Mouse (Mus musculus): ENCODE data around the gene Fbxl8. TPM values are rescaled to one million over a fixed set of nuclear protein-coding genes. Genes with fewer than 3 reads are reported as not detected.

The Fbxl8 gene
- polyA plus RNA-seq, 1 experiment from 2014 or later, result 1.3 TPM

MicroRNAs within 50 kb of the gene (microRNA counts, 519-probe panel; counts per million panel counts)
- 2,410 counts per million, percentile 41 among the panel's probes with 10 or more counts for microRNA mmu-miR-328

Small RNAs within 50 kb of the gene (microRNA-seq; reads per million reads assigned to microRNA genes)
- gene Gm27320, result not detected
- 310 reads per million, percentile 65 among the genes with 10 or more reads in this experiment for gene Mir328

Other genes with a start within 250 kb of the Fbxl8 start
- gene Ces3a, start 216.0 kb upstream of the Fbxl8 start, polyA plus RNA-seq (2015; fragmentation: Nextera tagmentation; extraction: Ambion mirVana), result 0.58 and 0.97 TPM in 2 replicates
- not detected in 2 replicates for gene Ces3b, start 180.9 kb upstream of the Fbxl8 start, polyA plus RNA-seq (2015; fragmentation: Nextera tagmentation; extraction: Ambion mirVana)
- not detected in 2 replicates for gene Ces4a, start 132.8 kb upstream of the Fbxl8 start, polyA plus RNA-seq (2015; fragmentation: Nextera tagmentation; extraction: Ambion mirVana)
- gene Cbfb, start 94.0 kb upstream of the Fbxl8 start, polyA plus RNA-seq (2015; fragmentation: Nextera tagmentation; extraction: Ambion mirVana), result 6.5 and 7.0 TPM in 2 replicates
- 16.9 and 20.3 TPM in 2 replicates for gene D230025D16Rik, start 39.5 kb upstream of the Fbxl8 start, polyA plus RNA-seq (2015; fragmentation: Nextera tagmentation; extraction: Ambion mirVana)
- gene B3gnt9, start 9.5 kb upstream of the Fbxl8 start, polyA plus RNA-seq (2015; fragmentation: Nextera tagmentation; extraction: Ambion mirVana), result 2.3 and 2.4 TPM in 2 replicates
- 14.9 and 15.5 TPM in 2 replicates for gene Tradd, start within 50 bp of the Fbxl8 start, polyA plus RNA-seq (2015; fragmentation: Nextera tagmentation; extraction: Ambion mirVana)
- not detected in 2 replicates for gene Hsf4, start 5.2 kb downstream of the Fbxl8 start, polyA plus RNA-seq (2015; fragmentation: Nextera tagmentation; extraction: Ambion mirVana)
- 0.22 and 0.30 TPM in 2 replicates for gene Nol3, start 11.5 kb downstream of the Fbxl8 start, polyA plus RNA-seq (2015; fragmentation: Nextera tagmentation; extraction: Ambion mirVana)
- 0.59 and 0.68 TPM in 2 replicates for gene 4931428F04Rik, start 25.2 kb downstream of the Fbxl8 start, polyA plus RNA-seq (2015; fragmentation: Nextera tagmentation; extraction: Ambion mirVana)
- 6.0 and 6.7 TPM in 2 replicates for gene Exoc3l, start 31.5 kb downstream of the Fbxl8 start, polyA plus RNA-seq (2015; fragmentation: Nextera tagmentation; extraction: Ambion mirVana)
- gene E2f4, start 33.0 kb downstream of the Fbxl8 start, polyA plus RNA-seq (2015; fragmentation: Nextera tagmentation; extraction: Ambion mirVana), result 197 and 211 TPM in 2 replicates
- gene Elmo3, start 41.0 kb downstream of the Fbxl8 start, polyA plus RNA-seq (2015; fragmentation: Nextera tagmentation; extraction: Ambion mirVana), result 3.4 and 4.4 TPM in 2 replicates
- gene Lrrc29, start 61.6 kb downstream of the Fbxl8 start, polyA plus RNA-seq (2015; fragmentation: Nextera tagmentation; extraction: Ambion mirVana), result 10.4 and 11.8 TPM in 2 replicates
- 91.2 and 91.8 TPM in 2 replicates for gene Tmem208, start 61.7 kb downstream of the Fbxl8 start, polyA plus RNA-seq (2015; fragmentation: Nextera tagmentation; extraction: Ambion mirVana)
- 0.53 and 0.70 TPM in 2 replicates for gene Fhod1, start 83.3 kb downstream of the Fbxl8 start, polyA plus RNA-seq (2015; fragmentation: Nextera tagmentation; extraction: Ambion mirVana)
- 0.13 TPM in 2 replicates for gene Slc9a5, start 84.2 kb downstream of the Fbxl8 start, polyA plus RNA-seq (2015; fragmentation: Nextera tagmentation; extraction: Ambion mirVana)
- not detected in 2 replicates for gene Plekhg4, start 108.6 kb downstream of the Fbxl8 start, polyA plus RNA-seq (2015; fragmentation: Nextera tagmentation; extraction: Ambion mirVana)
- not detected in 2 replicates for gene Kctd19, start 148.9 kb downstream of the Fbxl8 start, polyA plus RNA-seq (2015; fragmentation: Nextera tagmentation; extraction: Ambion mirVana)
- 0.12 and 0.13 TPM in 2 replicates for gene Lrrc36, start 148.9 kb downstream of the Fbxl8 start, polyA plus RNA-seq (2015; fragmentation: Nextera tagmentation; extraction: Ambion mirVana)
- gene Tppp3, start 206.9 kb downstream of the Fbxl8 start, polyA plus RNA-seq (2015; fragmentation: Nextera tagmentation; extraction: Ambion mirVana), result 3.1 and 4.8 TPM in 2 replicates
- gene Zdhhc1, start 232.3 kb downstream of the Fbxl8 start, polyA plus RNA-seq (2015; fragmentation: Nextera tagmentation; extraction: Ambion mirVana), result 1.9 and 2.3 TPM in 2 replicates

All from liver, embryonic 15.5 days (tissue).